Mouse (Mus musculus) C2C12 (cell line): ENCODE measurements around the gene Capn10. TPM values are rescaled to one million over a fixed set of nuclear protein-coding genes. Genes with fewer than 3 reads are reported as not detected.

Experiments
- H3K27me3 ChIP-seq: one replicate; pipeline ENCODE4 v1.6.1; 2011; ENCODE audit not compliant: control insufficient read depth, insufficient read depth, insufficient read length
- H3K36me3 ChIP-seq: one replicate; pipeline ENCODE4 v1.6.1; 2011; ENCODE audit not compliant: control insufficient read depth, insufficient read depth
- H3K4me3 ChIP-seq: one replicate; pipeline ENCODE4 v1.5.1; 2011; ENCODE audit warnings: mild to moderate bottlenecking, control low read depth; ENCODE audit not compliant: poor library complexity, insufficient read depth, severe bottlenecking
- H3K79me2 ChIP-seq: one replicate; pipeline ENCODE4 v1.6.1; 2011; ENCODE audit not compliant: control insufficient read depth, insufficient read depth
- H3K79me3 ChIP-seq: one replicate; pipeline ENCODE4 v1.6.1; 2011; ENCODE audit warnings: low read depth, control low read depth
- H3ac ChIP-seq: one replicate; pipeline ENCODE3; 2011; ENCODE audit warnings: low read depth; ENCODE audit not compliant: control insufficient read depth, insufficient read length
- CEBPB ChIP-seq: IDR thresholded peaks from one replicate; pipeline ENCODE4 v1.6.1; 2011; ENCODE audit warnings: low read depth, mild to moderate bottlenecking, control low read depth, moderate library complexity
- CTCF ChIP-seq: IDR thresholded peaks from one replicate; pipeline ENCODE4 v1.5.1; 2011; ENCODE audit not compliant: control insufficient read depth, insufficient read depth, insufficient read length
- FOSL1 ChIP-seq: IDR thresholded peaks from one replicate; pipeline ENCODE4 v1.8.0; 2011; ENCODE audit warnings: mild to moderate bottlenecking, low read length; ENCODE audit not compliant: poor library complexity, insufficient read depth, severe bottlenecking
- MAX ChIP-seq: IDR thresholded peaks from one replicate; pipeline ENCODE4 v1.6.1; 2011; ENCODE audit warnings: mild to moderate bottlenecking, control low read depth
- MYOD1 ChIP-seq: IDR thresholded peaks from one replicate; pipeline ENCODE4 v1.6.1; 2011; ENCODE audit warnings: low read depth; ENCODE audit not compliant: control insufficient read depth, insufficient read length
- MYOG ChIP-seq: IDR thresholded peaks from one replicate; pipeline ENCODE4 v1.6.1; 2011; ENCODE audit not compliant: control insufficient read depth, insufficient read length; ENCODE audit errors: extremely low read depth
- USF1 ChIP-seq: IDR thresholded peaks from one replicate; pipeline ENCODE4 v1.6.1; 2011; ENCODE audit warnings: low read depth, mild to moderate bottlenecking, control low read depth, moderate library complexity
- polyA plus RNA-seq: library from polyadenylated mRNA; unstranded; fragments of >200 nt; fragmentation: generic; extraction: Trizol; gene quantifications from one replicate; pipeline ENCODE4 v1.2.1, GENCODE M21; 2012; ENCODE audit warnings: missing spikeins

The Capn10 gene
- polyA plus RNA-seq, 1 experiment, result 19.8 TPM

GRCm38 (mm10) chr1:92981056-92981845 lies 47.1 kb downstream of the Capn10 start:
- Histone ChIP-seq H3K79me3 (no peaks in the 10 kb centered on the region), H3ac (no peak overlapping the region), H3K27me3 (peaks cover 4% of the 10 kb centered on the region), H3K36me3 (no peaks in the 10 kb centered on the region), H3K79me2 (no peaks in the 10 kb centered on the region), H3K4me3 (no peak overlapping the region)
- no peak for TF ChIP-seq USF1
- no peak for TF ChIP-seq CEBPB
- TF ChIP-seq MYOG, result no peak
- TF ChIP-seq MAX, result no peak
- TF ChIP-seq FOSL1, result no peak
- no peak for TF ChIP-seq MYOD1
- no peak for TF ChIP-seq CTCF

GRCm38 (mm10) chr1:92982931-92983605 lies 48.9 kb downstream of the Capn10 start:
- Histone ChIP-seq H3K79me2 (no peaks in the 10 kb centered on the region), H3K27me3 (peaks cover 4% of the 10 kb centered on the region), H3ac (no peak overlapping the region), H3K79me3 (no peaks in the 10 kb centered on the region), H3K36me3 (no peaks in the 10 kb centered on the region), H3K4me3 (no peak overlapping the region)
- TF ChIP-seq CTCF (no peak), USF1 (no peak)

GRCm38 (mm10) chr1:92984999-92985398 lies 50.8 kb downstream of the Capn10 start:
- H3K79me3 ChIP-seq, result no peaks in the 10 kb centered on the region
- H3K79me2 ChIP-seq, result no peaks in the 10 kb centered on the region
- no peak overlapping the region for H3ac ChIP-seq
- no peak for TF ChIP-seq USF1
- TF ChIP-seq FOSL1, result no peak
- TF ChIP-seq MAX, result no peak
- no peak for TF ChIP-seq CEBPB
- no peak for TF ChIP-seq MYOD1
- TF ChIP-seq CTCF, result no peak
- TF ChIP-seq MYOG, result no peak
- peaks cover 22% of the 10 kb centered on the region for H3K27me3 ChIP-seq
- H3K4me3 ChIP-seq, result no peak overlapping the region
- no peaks in the 10 kb centered on the region for H3K36me3 ChIP-seq

GRCm38 (mm10) chr1:92988894-92989293 lies 54.7 kb downstream of the Capn10 start:
- H3K4me3 ChIP-seq, result no peak overlapping the region
- H3K79me2 ChIP-seq, result no peaks in the 10 kb centered on the region
- H3K36me3 ChIP-seq, result no peaks in the 10 kb centered on the region
- no peak overlapping the region for H3ac ChIP-seq
- TF ChIP-seq MAX, result no peak
- TF ChIP-seq MYOG, result no peak
- TF ChIP-seq CEBPB, result no peak
- no peak for TF ChIP-seq CTCF
- TF ChIP-seq FOSL1, result no peak
- H3K79me3 ChIP-seq, result no peaks in the 10 kb centered on the region
- peaks cover 27% of the 10 kb centered on the region for H3K27me3 ChIP-seq

GRCm38 (mm10) chr1:92989891-92990290 lies 55.7 kb downstream of the Capn10 start:
- Histone ChIP-seq H3K79me3 (no peaks in the 10 kb centered on the region), H3K36me3 (no peaks in the 10 kb centered on the region), H3K4me3 (no peak overlapping the region), H3ac (no peak overlapping the region), H3K27me3 (peaks cover 33% of the 10 kb centered on the region), H3K79me2 (no peaks in the 10 kb centered on the region)
- TF ChIP-seq CEBPB, result no peak

GRCm38 (mm10) chr1:92992214-92992855 lies 58.2 kb downstream of the Capn10 start:
- Histone ChIP-seq H3K4me3 (no peak overlapping the region), H3K27me3 (peaks cover 41% of the 10 kb centered on the region), H3K36me3 (no peaks in the 10 kb centered on the region), H3K79me3 (no peaks in the 10 kb centered on the region), H3ac (no peak overlapping the region), H3K79me2 (no peaks in the 10 kb centered on the region)
- TF ChIP-seq MAX (no peak), FOSL1 (no peak), MYOG (no peak), MYOD1 (no peak), CEBPB (no peak), USF1 (no peak), CTCF (no peak)
